Mouse (Mus musculus) stomach, postnatal 0 days (tissue): Measurements from ENCODE around the gene Smarcd3.

Experiments used
- CTCF ChIP-seq: IDR thresholded peaks from 2 replicates; pipeline ENCODE4 v1.5.1; 2016; ENCODE audit warnings: antibody characterized with exemption, low read depth, mild to moderate bottlenecking, moderate library complexity
- EP300 ChIP-seq: optimal IDR thresholded peaks from 2 replicates; pipeline ENCODE3; 2016; ENCODE audit warnings: antibody characterized with exemption

DNA sequence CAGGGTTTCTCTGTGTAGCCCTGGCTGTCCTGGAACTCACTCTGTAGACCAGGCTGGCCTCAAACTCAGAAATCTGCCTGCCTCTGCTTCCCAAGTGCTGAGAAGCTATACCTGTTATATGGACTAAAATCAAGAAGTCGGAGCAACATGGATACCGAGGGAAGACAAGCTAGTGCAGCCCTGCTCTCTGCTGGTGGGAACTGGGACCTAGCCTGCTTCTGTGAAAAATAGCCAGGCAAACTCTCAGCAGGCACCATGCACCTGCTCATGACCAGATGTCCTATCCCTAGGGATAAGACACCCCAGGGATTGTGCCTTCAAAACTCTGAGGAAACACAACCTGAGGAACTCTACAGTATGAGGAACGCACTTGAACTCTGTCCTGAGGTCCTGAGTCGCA is 12.8 kb upstream of the Smarcd3 start:
- TF ChIP-seq CTCF (peak; percentile 53), EP300 (no peak)
